Mouse (Mus musculus) left cerebral cortex, adult 18-20 months (tissue): ENCODE measurements around the gene Dok3. TPM values are rescaled to one million over a fixed set of nuclear protein-coding genes. Genes with fewer than 3 reads are reported as not detected.

Source experiments
- DNase-seq, 2 experiments: peaks; one replicate each; pipeline ENCODE4 v3.0.0; 2021 to 2022; ENCODE audit warnings: low spot score in 2 of 2, mixed read lengths in 1 of 2
- total RNA-seq, 2 experiments: library from RNA; stranded (reverse); gene quantifications; 2 replicates each; pipeline ENCODE4 v1.2.3; 2021

The Dok3 gene
- total RNA-seq, 2 experiments from 2014 or later: 9.1 to 12.2 TPM

GRCm38 (mm10) chr13:55542891-55543290 is 13.8 kb upstream of the Dok3 start:
- no peak for DNase-seq

- DNase-seq: peak in 1 of 2 experiments; percentile 38
Measured at GRCm38 (mm10) chr13:55540933-55541332, 11.8 kb upstream of the Dok3 start.

GRCm38 (mm10) chr13:55536194-55537175 is 7.4 kb upstream of the Dok3 start, which contains the start of gene Ddx41:
Gene Ddx41, minus strand, starts transcription at chr13:55536658.
- peak; percentile 99 to 100 for DNase-seq

- DNase-seq: no peak
Measured at GRCm38 (mm10) chr13:55535796-55536193, 6.7 kb upstream of the Dok3 start.

- no peak for DNase-seq
Measured at GRCm38 (mm10) chr13:55535191-55535590, 6.1 kb upstream of the Dok3 start.

GRCm38 (mm10) chr13:55527834-55528772 is 993 bp downstream of the Dok3 start:
- no peak for DNase-seq

GRCm38 (mm10) chr13:55527212-55527611 is 1.9 kb downstream of the Dok3 start:
- DNase-seq: no peak

GRCm38 (mm10) chr13:55525733-55526553 is 3.2 kb downstream of the Dok3 start:
- DNase-seq: no peak

- DNase-seq: no peak
Measured at GRCm38 (mm10) chr13:55523951-55524600, 5.0 kb downstream of the Dok3 start.

GRCm38 (mm10) chr13:55523278-55523677 is 5.8 kb downstream of the Dok3 start:
- no peak for DNase-seq

- no peak for DNase-seq
Measured at GRCm38 (mm10) chr13:55522730-55523129, 6.4 kb downstream of the Dok3 start.

- DNase-seq: no peak
Measured at GRCm38 (mm10) chr13:55519606-55520005, 9.5 kb downstream of the Dok3 start.

GRCm38 (mm10) chr13:55516955-55517354 is 12.1 kb downstream of the Dok3 start:
- DNase-seq: peak; percentile 92 to 97

- no peak for DNase-seq
Measured at GRCm38 (mm10) chr13:55513828-55514227, 15.3 kb downstream of the Dok3 start.

GRCm38 (mm10) chr13:55513111-55513748 is 15.9 kb downstream of the Dok3 start, which contains the start of gene Pdlim7:
Gene Pdlim7, minus strand, starts transcription at chr13:55513676.
- DNase-seq: peak; percentile 83 to 87

GRCm38 (mm10) chr13:55512379-55513031 is 16.6 kb downstream of the Dok3 start:
- peak in 1 of 2 experiments; percentile 22 for DNase-seq

- no peak for DNase-seq
Measured at GRCm38 (mm10) chr13:55511492-55511861, 17.6 kb downstream of the Dok3 start.

- DNase-seq: no peak
Measured at GRCm38 (mm10) chr13:55510668-55511491, 18.2 kb downstream of the Dok3 start.
